Mouse (Mus musculus): ENCODE measurements at regions not wholly inside any gene's neighbourhood (a gene's known extent, or its start where the extent isn't known, plus 50 kb on each side); places are given as distances from the start of the nearest gene placed in this dataset.

DNA sequence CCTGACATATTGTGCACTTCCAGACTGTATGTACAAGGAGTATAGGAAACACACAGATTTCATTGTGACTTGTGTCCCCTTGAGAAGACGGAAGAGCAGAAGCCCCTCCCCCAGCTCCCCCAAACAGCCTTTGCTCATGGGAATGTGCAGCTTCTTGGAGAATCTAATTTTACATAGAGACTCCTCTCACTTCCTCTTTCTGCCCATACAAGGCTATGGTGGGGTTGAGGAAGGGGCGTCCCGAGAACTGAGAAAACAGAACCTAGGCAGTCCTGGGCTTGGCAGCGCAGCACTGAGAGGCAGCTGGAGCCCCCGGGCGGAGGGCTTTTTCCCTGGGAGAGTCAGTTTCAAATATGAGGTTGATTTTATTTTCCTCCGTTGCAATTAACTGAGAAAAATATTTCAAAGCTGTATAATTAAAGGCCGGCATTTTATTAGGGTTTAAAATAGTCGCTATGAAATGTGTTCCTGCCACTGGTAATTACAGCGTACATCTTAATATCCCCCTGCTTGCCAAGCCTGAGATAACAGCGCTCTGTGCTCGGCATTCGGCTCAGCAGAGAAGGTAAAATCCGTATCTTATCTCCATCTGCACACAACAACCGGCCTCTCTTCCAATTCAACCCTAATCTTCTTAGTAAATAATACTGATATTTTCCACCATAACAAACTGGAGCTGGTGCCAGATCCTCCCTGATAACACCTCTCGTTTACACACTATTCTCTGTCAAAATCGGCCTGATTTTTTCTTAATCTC, 50.7 kb upstream of the Six3 start:
- no peak overlapping the region for H3K27ac ChIP-seq (ENCODE audit: low read depth, low read length)
- no peak overlapping the region for H3K4me3 ChIP-seq (ENCODE audit: low read depth, low read length)
- H3K9me3 ChIP-seq (ENCODE audit: low read length) = 0 out of 2 replicates have a peak, but pooled peaks cover 1% of the 10 kb centered on the region
- H3K36me3 ChIP-seq (ENCODE audit: insufficient read depth, low read length) = no peaks in the 10 kb centered on the region
- H3K9ac ChIP-seq (replicated peaks; ENCODE audit: low read length, poor library complexity, severe bottlenecking) = no peak overlapping the region
- 51% methylated on average over 17 of the region's 17 CpGs for WGBS
- TF ChIP-seq CTCF (IDR thresholded peaks at IDR 0.05) = peak; percentile 28; the same call in 1 of the 2 replicates
- H3K4me1 ChIP-seq (ENCODE audit: insufficient read depth, low read length) = no peaks in the 10 kb centered on the region
- H3K27me3 ChIP-seq (ENCODE audit: insufficient read depth, low read length) = no peaks in the 10 kb centered on the region
- H3K4me2 ChIP-seq (ENCODE audit: low read depth, low read length, poor library complexity, severe bottlenecking) = no peak overlapping the region
- DNase-seq (ENCODE audit: low spot score) (no peak), ATAC-seq (ENCODE audit: low FRiP score) (no peak)

DNA sequence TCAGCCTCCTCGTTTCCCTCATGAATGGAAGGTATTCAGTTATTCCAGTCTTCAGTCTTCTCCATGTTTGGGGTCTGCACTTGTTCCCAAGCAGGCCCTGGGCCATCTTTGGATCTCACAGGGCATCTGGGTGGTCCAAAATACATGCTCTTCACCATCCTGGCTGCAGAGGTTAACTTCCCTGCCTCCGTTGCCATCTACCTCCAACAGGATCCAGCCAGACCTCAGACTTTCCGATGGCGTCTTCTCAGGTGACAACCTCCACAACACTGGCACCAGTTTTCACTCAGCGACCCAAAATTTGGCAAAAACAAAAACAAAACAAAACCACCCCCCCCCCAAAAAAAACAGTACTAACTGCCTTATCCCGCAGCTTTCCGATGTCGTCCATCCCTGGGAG, 50.0 kb upstream of the Six3 start:
- no peak for ATAC-seq (ENCODE audit: low FRiP score)
- 84% methylated on average over 8 of the region's 8 CpGs for WGBS

More for the DNA sequence above, 50.0 kb upstream of the Six3 start:
- Histone ChIP-seq H3K9me3 (ENCODE audit: low read length) (no peaks in the 10 kb centered on the region), H3K27ac (ENCODE audit: low read depth, low read length) (no peak overlapping the region), H3K36me3 (ENCODE audit: insufficient read depth, low read length) (no peaks in the 10 kb centered on the region), H3K4me1 (ENCODE audit: insufficient read depth, low read length) (no peaks in the 10 kb centered on the region), H3K9ac (replicated peaks; ENCODE audit: low read length, poor library complexity, severe bottlenecking) (no peak overlapping the region), H3K4me3 (ENCODE audit: low read depth, low read length) (no peak overlapping the region), H3K4me2 (ENCODE audit: low read depth, low read length, poor library complexity, severe bottlenecking) (no peak overlapping the region), H3K27me3 (ENCODE audit: insufficient read depth, low read length) (no peaks in the 10 kb centered on the region)
- DNase-seq (ENCODE audit: low spot score) = no peak
- no peak for TF ChIP-seq CTCF (IDR thresholded peaks at IDR 0.05)

Measured in midbrain, postnatal 0 days (tissue).